Mouse (Mus musculus) heart, postnatal 14 days (tissue): ENCODE data around the gene Grk6. TPM values are rescaled to one million over a fixed set of nuclear protein-coding genes. Genes with fewer than 3 reads are reported as not detected.
"Not testable (repeated sequence)": the region's sequence is repeated elsewhere in the genome, so short reads cannot be mapped to it uniquely, and the experiment has no call there.

ENCODE experiments used
- DNase-seq, 2 experiments: peaks; one replicate each; pipeline ENCODE4 v3.0.0; 2021 to 2022
- intact Hi-C: fragments of 180-260 bp; cut with DNase I; formaldehyde crosslinking; loops from one replicate; pipeline ENCODE4 v1.15.1; 2025
- total RNA-seq, 2 experiments: library from RNA; stranded (reverse); gene quantifications; 2 replicates each; pipeline ENCODE4 v1.2.3; 2021

The Grk6 gene
- total RNA-seq, 2 experiments from 2014 or later: 24.3 to 27.2 TPM

- intact Hi-C loops: no loop called here
- no peak for DNase-seq
Measured at GRCm38 (mm10) chr13:55420018-55420932, 24.6 kb upstream of the Grk6 start.

- DNase-seq: peak; percentile 74 to 81
- intact Hi-C loops: no loop called here
Measured at GRCm38 (mm10) chr13:55420933-55421800, 23.7 kb upstream of the Grk6 start.

GRCm38 (mm10) chr13:55426613-55427012, 18.3 kb upstream of the Grk6 start, which contains the start of gene F12:
Gene F12 (minus strand): TSS chr13:55426793.
- intact Hi-C loops: no loop called here

GRCm38 (mm10) chr13:55429226-55429888, 15.5 kb upstream of the Grk6 start:
- DNase-seq: peak; percentile 56 to 71
- intact Hi-C loops: no loop called here

More at GRCm38 (mm10) chr13:55426613-55427012, 18.3 kb upstream of the Grk6 start, which contains the start of gene F12:
- DNase-seq: no peak

GRCm38 (mm10) chr13:55430566-55430965, 14.3 kb upstream of the Grk6 start:
- DNase-seq: no peak
- intact Hi-C loops: no loop called here

- no peak for DNase-seq
- intact Hi-C loops: no loop called here
Measured at GRCm38 (mm10) chr13:55431889-55432685, 12.8 kb upstream of the Grk6 start.

GRCm38 (mm10) chr13:55437111-55437629, 7.7 kb upstream of the Grk6 start:
- intact Hi-C loops: not testable (repeated sequence)

GRCm38 (mm10) chr13:55443799-55444285, 1.0 kb upstream of the Grk6 start:
- DNase-seq: no peak
- intact Hi-C loops: no loop called here

More at GRCm38 (mm10) chr13:55437111-55437629, 7.7 kb upstream of the Grk6 start:
- DNase-seq: not testable (repeated sequence)

- intact Hi-C loops: no loop called here
- DNase-seq: peak in 1 of 2 experiments; percentile 85
Measured at GRCm38 (mm10) chr13:55444286-55444936, 461 bp upstream of the Grk6 start.

GRCm38 (mm10) chr13:55445361-55446091, 654 bp downstream of the Grk6 start:
- intact Hi-C loops: loop anchor here (2.0 kb wide), 1 partner anchor 23 kb away; no protein-coding TSS in a partner anchor
- no peak for DNase-seq

GRCm38 (mm10) chr13:55446483-55447105, 1.7 kb downstream of the Grk6 start:
- no peak for DNase-seq
- intact Hi-C loops: loop anchor here (2.0 kb wide), 1 partner anchor 22 kb away; no protein-coding TSS in a partner anchor

GRCm38 (mm10) chr13:55447543-55447943, 2.7 kb downstream of the Grk6 start:
- DNase-seq: no peak
- intact Hi-C loops: loop anchor here (2.0 kb wide), 1 partner anchor 21 kb away; no protein-coding TSS in a partner anchor

GRCm38 (mm10) chr13:55448131-55448530, 3.3 kb downstream of the Grk6 start:
- no peak for DNase-seq
- intact Hi-C loops: no loop called here

- DNase-seq: no peak
- intact Hi-C loops: no loop called here
Measured at GRCm38 (mm10) chr13:55449205-55449604, 4.3 kb downstream of the Grk6 start.

- intact Hi-C loops: no loop called here
Measured at GRCm38 (mm10) chr13:55449679-55450441, 5.0 kb downstream of the Grk6 start.

GRCm38 (mm10) chr13:55450511-55450980, 5.7 kb downstream of the Grk6 start:
- intact Hi-C loops: no loop called here
- DNase-seq: peak; percentile 82 to 89

More at GRCm38 (mm10) chr13:55449679-55450441, 5.0 kb downstream of the Grk6 start:
- peak in 1 of 2 experiments; percentile 20 for DNase-seq
